Mouse (Mus musculus): ENCODE measurements at regions not wholly inside any gene's neighbourhood (a gene's known extent, or its start where the extent isn't known, plus 50 kb on each side); places are given as distances from the start of the nearest gene placed in this dataset.

DNA sequence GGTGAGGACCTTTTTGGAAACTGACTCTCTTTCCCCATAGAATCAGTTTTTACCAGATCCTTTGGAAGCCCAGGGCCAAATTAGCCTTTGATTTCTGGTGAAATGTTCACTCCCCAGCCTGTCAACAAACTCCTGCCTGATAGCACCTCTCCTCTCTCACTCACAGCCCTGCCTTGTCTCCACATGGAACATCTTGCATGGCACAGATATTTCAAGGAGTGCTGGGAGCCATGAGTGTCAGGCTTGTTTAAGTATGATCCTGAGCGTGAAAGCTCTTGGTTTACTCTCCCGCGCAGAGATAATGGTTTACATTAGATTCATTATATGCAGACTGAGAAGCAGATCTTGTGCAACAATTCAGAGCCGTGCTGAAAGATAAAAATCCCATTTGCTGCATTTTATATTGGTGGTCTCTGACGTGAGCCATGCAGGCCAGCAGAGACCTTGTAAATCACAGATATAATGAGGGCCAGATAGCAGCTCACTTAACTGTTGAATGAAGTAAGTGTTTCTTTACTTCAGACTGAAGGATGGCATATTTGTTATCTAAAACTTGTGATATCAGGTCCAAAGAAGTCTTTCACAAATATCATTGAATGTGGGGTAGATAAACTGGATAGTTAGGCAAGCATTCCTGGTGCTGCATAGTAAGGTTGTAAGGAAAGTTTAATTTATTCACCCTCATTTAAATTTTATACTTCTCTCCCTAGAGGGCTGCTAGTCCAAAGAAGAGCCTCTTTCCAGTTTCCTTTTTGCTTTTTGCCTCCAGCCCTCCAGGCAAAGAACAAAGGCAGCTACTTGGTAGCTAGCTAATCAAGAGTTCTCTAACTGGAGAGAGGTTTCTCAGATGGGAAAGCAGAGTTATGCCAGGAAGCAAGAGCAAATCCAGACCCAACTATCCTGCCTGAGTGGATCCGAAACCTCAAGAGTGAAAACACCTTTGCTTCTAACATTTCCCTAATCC, 81.8 kb downstream of the Tbx18 start:
- DNase-seq (ENCODE audit: low spot score), result no peak

GRCm38 (mm10) chr9:87648317-87648716, 82.7 kb downstream of the Tbx18 start:
- no peak for DNase-seq (ENCODE audit: low spot score)

- no peak for DNase-seq (ENCODE audit: low spot score)
Measured at GRCm38 (mm10) chr9:87645032-87645431, 86.0 kb downstream of the Tbx18 start.

DNA sequence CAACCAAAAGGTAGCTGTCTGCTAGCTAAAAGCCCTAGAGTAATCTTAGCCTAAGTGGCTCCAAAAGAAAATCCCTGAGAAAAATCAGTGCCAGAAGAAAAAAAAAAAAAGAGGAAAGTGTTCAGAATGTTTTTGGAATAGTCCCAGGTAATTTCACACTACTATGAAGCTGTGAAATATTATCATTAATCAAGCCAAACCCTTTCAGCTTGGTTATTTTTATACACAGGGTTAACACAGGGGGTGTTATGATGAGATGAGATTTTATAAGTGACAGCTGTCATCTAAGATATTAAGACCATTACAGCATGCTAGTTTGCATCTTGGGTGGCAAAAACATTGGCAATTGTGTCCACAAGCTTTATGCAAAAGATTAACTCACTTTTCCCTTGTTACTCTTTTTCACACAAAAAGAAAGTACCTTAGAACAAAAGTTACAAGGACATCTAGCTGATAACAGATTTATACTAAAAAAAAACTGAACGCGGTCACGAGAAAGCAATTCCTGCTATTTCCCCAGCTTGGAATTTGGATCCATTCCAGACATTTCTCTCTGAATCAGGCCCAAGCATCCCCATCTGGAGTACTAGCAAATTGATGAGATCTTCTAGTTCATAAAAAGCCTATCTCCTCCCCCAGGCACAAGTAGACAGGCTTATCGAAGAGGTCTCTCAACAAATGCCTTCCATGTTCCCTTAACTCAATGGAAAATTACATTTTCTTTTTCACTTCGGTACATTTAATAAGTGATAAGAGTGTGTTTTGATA, 97.0 kb downstream of the Tbx18 start:
- peak; percentile 14 for DNase-seq (ENCODE audit: low spot score)

DNA sequence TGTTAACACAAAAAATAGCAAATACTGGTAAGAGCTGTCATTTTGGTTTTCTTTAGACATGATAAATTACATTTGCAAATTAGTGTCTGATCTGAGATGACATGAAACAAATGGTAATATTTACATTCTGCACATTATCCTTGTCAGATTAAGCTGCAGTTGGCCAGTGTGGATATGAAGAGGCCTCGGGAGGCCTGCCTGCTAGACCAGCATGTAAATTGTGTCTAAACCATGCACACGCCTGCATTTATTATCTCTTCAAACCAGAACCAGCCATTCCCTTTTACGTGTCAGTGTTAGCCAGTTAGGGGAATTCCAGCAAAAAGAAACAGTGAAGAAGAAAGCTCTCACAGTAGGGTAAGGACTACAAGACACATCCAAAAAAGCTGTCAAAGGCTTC, 104.6 kb downstream of the Tbx18 start:
- no peak for DNase-seq (ENCODE audit: low spot score)

- DNase-seq (ENCODE audit: low spot score), result no peak
Measured at GRCm38 (mm10) chr9:87618238-87618673, 112.8 kb downstream of the Tbx18 start.

- DNase-seq (ENCODE audit: low spot score), result no peak
Measured at GRCm38 (mm10) chr9:87607878-87608631, 123.0 kb downstream of the Tbx18 start.

- no peak for DNase-seq (ENCODE audit: low spot score)
Measured at GRCm38 (mm10) chr9:87575591-87575990, 155.5 kb downstream of the Tbx18 start.

- DNase-seq (ENCODE audit: low spot score), result no peak
Measured at GRCm38 (mm10) chr9:87574250-87574864, 156.7 kb downstream of the Tbx18 start.

DNA sequence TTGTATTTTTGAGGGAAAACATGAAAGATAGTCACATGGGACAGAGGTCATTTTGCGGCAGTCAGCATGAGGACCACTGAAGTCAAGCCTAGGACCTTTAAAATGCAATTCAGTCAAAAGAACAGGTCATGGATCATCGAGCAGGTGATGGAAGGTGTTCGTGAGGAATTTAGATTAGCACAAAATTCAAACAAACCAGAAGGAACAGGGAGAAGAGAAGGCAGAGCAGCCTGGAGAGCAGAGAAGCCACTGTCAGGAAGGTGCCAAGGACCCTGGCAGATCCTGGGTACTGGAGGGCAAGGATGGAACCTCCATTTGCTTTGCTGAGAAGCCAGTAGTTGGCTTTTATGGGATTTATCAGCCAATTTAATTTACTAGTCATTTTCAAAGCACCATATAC, 167.8 kb downstream of the Tbx18 start:
- DNase-seq (ENCODE audit: low spot score), result no peak

GRCm38 (mm10) chr9:87562796-87563195, 168.3 kb downstream of the Tbx18 start:
- DNase-seq (ENCODE audit: low spot score), result no peak

DNA sequence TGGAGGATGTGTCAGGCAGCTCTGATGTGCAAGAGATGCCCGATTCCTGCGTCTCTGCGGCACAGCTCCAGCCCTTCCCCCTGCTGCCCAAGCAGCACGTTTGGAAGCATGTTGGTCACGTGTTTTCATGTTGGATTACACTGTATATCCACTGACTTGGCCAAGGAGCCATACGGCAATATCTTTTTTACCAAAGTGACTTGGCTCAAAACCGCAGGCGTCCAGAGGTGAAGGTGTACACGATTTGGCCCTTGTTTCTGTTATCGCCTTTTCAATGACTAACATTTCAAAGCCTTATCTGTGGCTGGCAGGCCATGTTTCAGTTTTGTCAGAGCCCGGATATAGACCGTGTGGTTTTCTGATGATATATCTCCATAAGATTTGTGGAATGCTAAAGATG, 173.2 kb downstream of the Tbx18 start:
- no peak for DNase-seq (ENCODE audit: low spot score)

DNA sequence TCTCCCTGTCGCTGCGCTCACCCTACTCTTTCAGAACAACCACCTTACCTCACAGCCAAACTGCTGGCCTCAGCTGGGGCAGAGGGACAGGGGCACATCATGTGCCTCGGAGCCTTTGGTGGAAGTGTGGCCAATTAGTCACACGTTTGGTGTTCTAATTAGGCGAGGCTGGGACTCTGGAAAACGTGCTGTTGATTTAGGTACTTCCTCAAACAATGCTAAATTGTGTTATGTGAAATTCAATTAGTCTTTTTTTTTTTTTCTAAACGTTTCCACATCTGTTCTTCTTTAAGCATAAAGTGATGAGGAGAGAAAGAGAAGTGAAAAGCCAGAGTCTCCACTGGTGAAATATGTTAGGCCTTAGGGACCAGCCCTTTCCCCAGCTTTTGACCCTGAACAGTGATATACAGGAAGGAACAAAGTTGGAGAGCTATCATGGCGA, 174.1 kb downstream of the Tbx18 start:
- no peak for DNase-seq (ENCODE audit: low spot score)

DNA sequence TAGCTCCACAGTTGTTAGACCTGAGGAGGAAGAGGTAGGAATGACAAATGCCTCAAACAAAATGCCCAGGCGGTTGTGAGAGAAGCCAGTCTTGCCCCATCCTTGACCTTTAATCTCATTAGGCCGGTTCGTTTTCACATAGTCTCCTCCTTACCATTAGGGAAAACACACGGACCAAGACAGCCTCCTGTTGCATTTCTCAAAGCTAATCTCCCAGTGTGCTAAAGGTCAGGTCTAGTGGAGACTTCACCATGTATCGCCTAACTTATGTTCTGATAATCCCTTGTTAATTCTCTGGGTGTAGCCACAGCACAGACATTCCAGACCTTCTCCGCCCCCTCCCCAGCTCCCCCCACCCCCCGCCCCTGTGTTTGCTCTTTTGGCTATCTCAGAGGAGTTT, 174.5 kb downstream of the Tbx18 start:
- no peak for DNase-seq (ENCODE audit: low spot score)

DNA sequence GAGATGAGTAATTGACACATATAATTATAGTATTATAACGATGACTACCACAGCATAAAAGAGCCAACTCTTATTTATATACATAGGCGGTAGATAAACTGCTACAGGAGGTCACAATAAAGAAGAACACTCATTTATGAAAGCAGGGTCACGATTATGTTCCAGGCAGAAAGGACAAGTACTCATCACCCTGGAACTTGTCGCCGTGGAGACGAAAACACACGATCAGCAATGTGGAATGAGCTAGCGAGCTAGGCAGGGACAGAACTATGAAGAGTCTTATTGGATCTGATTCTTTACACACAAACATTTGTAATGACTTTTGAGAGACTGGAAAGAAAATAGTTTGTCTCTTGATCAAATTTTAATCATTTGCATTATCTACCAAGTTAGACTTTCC, 197.9 kb downstream of the Tbx18 start:
- no peak for DNase-seq (ENCODE audit: low spot score)

DNA sequence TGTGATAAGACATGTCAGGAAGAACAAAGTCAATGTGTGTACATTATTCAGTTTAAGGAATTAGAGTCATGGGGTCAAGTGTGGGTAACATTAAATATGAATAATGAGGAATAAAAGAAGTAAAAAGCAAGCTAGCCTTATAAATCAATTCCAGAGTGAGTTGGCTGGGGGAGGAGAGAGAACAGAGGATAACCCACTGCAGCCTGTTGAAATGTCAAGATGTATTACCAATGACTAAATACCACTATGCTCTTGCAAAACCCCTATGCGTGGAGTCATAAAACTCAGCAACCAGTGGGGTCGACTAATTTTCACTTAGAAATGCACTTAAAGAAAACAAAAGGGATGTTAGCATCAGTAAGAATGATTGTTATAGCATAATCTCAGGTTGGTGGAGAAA, 201.2 kb downstream of the Tbx18 start:
- no peak for DNase-seq (ENCODE audit: low spot score)

- DNase-seq (ENCODE audit: low spot score), result no peak
Measured at GRCm38 (mm10) chr9:87524890-87525684, 206.0 kb downstream of the Tbx18 start.

GRCm38 (mm10) chr9:87510683-87511082, 220.4 kb downstream of the Tbx18 start:
- DNase-seq (ENCODE audit: low spot score), result no peak

GRCm38 (mm10) chr9:87504673-87505385, 226.2 kb downstream of the Tbx18 start:
- no peak for DNase-seq (ENCODE audit: low spot score)

- DNase-seq (ENCODE audit: low spot score), result no peak
Measured at GRCm38 (mm10) chr9:87464141-87464540, 208.8 kb upstream of the Cep162 start.

Measured in layer of hippocampus, adult 11-12 months (tissue).